Mouse (Mus musculus): Measurements from ENCODE around the gene Cdc37l1.

Gene Cdc37l1

DNA sequence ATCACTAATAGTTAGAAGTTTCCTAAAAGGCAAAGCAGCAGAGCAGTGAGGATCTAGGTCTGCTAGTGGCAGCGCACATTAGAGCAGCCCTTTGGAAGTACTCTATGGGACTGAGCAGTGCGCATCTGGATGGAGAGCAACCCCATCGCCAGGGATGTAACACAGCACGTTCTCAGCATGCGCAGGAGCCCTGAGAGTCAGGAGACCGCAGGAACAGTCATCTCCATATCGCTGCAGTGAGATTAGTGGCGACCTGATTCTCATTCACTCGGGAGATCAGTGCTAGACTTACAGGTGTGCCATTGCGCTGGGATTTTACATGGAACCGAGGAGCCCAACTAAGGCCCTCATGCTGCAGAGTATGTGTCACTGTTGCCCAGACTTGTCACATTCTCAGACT, 18.9 kb downstream of the Cdc37l1 start:
- DNase-seq: no peak

DNA sequence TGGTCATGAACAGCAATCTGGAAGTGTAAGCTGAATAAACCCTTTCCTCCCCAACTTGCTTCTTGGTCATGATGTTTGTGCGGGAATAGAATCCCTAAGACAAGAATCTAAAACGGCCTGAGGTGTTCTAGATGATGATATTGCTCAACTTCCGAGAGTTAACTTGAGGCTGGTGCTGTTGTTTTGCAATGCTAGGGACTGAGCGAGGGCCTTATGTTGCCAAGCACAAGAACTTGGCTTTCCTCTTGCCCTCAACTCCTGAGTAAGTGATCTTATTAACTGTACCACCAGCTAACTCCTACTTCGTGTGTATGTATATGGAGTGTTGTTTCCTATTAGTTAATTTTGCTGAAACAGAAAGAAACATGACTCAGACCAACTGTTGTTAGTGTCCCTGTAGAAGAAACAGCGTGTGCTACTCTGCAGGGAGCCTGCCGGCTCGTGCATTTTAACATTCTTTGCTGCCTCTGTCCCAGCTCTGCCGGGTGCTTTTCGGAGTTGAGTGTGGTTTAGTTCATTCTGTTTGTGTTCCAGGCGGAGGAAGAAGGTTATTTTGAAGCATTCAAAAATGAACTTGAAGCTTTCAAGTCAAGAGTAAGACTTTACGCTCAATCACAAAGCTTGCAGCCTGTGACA, 21.3 kb downstream of the Cdc37l1 start:
- no peak for DNase-seq

DNA sequence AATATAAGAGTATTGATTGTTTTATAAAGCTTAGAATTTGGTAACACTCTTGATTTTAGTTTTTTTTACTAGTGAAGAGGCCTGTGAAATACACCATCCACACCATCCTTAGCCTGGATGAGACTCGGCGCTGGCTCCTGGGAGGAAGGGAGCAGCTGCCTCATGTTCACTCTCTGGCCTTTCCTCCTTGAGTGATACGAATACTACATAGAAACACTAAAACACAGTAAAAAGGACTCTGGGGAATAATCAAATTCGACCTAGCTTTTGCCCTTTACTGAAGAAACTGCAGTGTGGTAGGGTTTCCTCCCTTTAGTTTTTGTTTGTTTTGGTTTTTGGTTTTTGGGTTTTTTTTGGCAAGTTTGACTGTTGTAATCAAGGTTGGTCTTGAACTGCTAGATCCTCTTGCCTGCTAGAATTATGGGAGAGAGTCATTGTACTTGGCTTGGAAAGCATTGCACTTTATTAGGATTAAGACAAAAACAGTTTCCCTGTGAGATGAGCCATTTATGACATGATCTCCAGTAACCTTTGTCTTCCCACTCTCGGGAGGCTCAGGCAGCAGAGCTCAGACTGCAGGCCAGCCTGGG, 24.4 kb downstream of the Cdc37l1 start:
- DNase-seq: no peak

DNA sequence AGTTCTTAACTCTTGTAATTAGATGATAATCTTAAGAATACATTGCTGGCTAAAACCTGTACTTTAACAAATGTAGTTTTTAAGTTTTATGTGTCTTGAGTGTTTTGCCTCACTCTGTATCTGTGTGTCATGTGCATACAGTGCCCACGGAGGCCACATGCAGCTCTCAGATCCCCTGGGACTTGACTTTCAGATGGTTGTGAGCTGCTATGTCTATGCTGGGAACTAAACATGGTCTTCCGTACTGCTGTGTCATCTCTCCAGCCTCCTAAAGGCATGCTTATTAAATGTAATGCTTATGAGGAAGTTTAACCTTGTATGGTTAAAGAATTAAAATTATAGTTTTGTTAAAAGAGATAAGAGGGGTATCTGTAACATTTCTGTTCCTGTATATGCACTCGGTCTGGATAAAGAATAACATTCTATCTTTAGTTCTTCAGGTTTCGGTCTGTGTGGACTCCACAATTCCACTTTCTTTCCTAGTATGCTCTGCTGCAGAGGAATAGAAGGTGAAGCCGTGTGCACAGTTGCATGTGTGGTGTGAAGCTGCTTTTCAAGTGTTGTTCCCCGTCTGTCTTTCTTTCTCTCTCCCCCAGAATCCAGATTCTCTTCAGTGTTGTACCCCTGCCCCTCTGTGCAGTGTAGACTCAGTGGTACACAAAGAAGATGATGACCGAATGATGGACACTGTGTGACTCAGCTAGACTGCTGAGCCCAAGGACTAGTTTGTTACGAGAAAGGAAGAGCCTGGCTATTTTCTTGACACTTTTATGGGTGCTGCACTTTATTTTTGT, 25.5 kb downstream of the Cdc37l1 start:
- no peak for DNase-seq

DNA sequence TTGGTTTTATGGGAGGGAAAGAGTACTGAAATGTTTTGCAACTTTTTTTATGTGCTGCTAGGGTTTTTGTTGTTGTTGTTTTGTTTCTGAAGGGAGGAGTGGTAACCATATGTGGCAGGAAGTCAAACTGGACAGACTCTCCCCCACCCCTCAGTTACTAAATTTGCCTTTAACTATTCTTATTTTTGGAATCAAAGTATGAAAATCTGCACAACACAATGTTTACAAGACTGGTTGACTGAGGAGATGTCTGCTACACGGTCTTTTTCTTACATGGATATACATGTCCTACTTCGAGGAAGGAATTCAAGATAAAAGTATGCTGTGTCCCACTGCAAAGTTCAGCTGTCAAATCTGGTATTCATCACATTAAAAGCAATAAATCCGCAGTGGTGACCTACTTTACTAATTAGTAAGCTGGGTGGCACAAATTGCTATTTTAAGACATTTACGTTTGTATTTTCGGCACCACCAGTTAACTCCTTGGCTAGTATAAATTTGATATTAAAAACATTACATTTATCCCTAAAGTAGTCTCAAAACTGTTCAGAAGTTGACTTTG, 26.1 kb downstream of the Cdc37l1 start:
- no peak for DNase-seq

DNA sequence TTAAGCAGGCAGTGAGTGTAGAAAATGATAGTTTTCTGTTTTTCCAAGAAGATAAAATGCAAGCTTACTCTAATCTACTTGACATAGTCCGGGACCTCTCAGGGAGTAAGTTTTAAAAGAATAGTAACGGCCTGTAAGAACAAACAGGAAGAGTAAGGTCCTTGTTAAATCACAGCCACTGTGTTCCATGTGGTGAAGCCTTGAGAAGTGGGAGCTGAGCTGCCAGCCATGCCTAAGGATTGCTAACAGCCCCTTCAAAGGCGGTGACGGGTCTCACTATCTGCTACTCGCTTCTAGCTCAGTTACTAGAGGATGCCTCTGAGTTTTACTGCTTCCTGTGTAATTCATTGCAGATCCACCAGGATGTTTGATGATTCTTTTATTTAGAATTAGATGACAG, 26.6 kb downstream of the Cdc37l1 start:
- no peak for DNase-seq

DNA sequence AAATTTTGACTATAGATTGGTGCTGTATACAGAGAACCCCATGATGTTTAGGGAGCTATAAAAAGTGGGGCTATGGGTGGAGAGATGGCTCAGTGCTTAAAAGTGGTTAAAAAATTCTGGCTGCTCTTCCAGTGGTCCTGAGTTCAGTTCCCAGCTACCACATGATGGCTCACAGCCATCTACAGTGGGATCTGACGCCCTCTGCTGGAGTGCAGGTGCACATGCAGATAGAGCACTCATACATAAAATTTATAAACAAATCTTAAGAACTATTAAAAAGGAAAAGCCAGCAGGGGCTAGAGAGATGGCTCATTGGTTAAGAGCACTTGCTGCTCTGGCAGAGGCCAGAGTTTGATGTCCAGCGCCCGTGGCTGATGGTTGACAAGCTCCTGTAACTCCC, 29.5 kb downstream of the Cdc37l1 start:
- DNase-seq: no peak

DNA sequence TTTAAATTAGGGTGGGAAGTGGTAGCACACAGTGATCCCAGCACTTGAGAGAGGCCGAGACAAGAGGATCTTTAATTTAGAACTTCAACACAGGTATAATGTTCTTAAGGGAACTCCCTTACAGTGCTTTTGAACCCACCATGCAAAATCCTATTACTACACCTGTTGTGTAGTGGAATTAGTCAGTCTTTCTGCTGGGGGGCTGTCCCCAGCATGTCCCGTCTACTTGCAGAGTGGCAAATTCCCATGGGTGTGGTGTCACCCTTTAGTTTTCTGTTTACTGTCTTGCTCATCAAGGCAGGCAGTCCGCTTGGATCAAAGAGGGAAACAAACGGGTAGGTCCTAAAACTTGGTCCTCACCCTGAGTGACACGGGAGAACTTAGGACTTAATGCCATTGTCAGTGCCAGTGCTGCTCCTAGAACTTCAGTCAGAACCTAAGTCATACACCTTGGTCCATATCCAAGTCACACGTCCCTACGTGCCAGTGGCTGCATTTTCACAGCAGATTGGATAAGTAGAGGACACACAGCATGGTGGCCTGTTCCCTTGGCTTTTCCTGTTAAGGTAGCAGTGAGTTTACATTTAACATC, 31.7 kb downstream of the Cdc37l1 start:
- DNase-seq: no peak

DNA sequence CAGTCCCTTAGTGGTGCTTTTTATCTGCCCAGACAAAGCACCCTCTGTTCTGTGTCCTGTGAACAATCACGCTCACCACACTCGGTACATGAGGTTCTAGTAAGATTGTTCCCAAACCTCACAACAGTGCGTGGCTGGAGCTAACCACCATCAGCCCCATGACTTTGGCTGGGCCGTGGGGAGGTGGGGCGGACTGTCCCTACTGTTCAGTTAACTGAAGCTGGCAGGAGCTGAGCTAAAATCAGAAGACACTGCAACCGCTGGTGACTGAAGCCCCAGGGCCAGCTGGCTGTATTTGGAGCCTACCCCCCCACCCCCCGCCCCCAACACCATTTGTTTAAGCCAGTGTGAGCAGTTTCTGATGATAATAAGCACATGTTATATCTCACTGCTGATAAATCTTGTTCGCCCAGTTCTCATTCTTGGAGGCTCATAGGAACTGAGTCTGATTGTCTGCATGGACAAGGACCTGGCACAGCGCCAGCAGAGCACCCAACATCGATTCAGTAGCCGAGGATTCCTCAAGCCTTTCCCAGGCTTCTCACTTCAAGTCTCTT, 34.3 kb downstream of the Cdc37l1 start:
- DNase-seq: no peak

DNA sequence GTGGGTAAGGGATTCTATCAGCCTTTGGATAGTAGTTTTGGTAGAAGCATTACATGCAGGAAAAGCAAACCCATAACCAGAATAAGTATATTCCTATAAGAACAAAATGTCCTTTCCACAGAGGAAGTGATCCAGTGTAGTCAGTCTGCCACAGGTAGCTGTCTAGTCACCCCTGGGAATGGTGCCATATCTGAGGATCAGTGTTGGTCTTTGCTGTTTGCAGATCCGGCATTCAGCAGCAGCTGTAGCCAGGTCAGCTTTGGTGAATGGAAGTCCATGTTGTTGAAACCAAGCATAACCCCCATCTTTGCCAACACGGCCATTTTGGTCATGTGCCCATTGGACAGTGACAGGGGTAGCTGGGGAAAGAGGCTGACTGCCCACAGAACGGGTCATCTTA, 41.6 kb downstream of the Cdc37l1 start:
- no peak for DNase-seq

DNA sequence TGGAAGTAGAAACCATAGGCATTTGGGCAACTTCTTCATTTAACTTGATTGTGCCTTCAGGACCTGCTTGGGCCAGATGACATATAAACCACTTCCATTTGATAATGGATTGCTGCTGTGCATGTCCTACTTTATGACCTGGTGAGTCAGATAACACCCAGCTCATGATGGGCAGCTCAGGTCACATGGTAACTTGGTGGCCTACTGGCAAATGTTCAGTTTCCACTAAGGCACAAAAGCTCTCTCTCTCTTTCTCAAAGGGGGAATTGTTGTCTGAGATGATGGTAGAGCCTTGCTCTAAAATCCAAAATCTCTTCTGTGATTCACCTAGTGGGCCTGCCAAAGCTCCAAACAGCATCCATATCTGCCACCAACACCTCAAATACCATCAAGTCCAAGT, 42.5 kb downstream of the Cdc37l1 start:
- no peak for DNase-seq

DNA sequence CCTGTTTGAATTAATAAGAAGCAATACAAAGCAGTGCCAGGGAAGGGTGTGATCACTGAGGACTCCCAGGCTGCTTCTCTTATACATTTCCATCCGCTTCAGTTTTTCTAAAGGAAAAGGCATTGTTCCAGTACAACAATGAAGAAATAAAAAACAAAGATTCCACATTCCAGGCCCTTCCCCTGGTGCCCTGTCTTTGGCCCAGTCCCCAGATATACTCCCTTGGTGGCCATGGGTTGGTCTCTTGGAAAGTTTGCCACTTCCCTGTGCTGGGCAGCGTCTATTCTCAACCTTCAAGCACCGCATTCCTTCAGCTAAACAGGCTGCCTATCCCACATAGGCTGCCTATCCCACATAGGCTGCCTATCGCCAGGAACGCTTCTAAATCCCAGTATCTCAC, 46.9 kb downstream of the Cdc37l1 start:
- DNase-seq: no peak

DNA sequence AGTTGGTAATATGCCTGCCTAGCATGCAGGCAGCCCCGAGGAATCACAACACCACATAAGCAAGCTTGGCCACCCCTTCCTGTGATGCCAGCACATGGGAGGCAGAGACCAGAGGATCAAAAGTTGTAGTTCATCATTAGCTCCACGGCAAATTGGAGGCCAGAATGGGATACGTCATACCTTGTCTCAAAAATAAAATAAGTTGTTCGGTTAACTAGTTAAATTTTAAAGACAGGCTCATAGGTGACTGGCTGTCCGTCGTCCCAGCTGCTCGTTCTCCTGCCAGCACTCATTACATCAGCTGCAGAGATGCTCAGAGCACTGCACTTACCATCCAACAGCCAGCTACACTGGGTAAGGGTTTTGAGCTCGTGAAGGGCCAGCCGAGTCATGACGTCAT, 47.4 kb downstream of the Cdc37l1 start:
- no peak for DNase-seq

DNA sequence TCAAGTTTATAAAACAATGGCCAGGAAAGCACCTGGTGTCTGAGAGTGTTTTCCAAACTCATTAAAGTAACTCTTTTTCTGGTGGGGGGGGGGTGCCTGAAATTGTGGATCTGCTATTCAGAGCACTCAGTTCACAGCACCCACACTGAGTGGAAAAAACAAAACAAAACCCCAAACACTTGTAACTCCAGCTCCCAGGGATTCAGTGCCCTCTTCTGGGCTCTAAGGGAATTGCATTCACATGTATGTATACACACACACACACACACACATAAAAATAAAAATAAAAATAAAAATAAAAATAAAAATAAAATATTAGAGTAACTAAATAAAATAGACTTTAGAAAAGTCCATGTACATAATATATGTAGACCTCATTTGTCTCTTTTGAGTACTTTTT, 49.2 kb downstream of the Cdc37l1 start:
- no peak for DNase-seq

DNA sequence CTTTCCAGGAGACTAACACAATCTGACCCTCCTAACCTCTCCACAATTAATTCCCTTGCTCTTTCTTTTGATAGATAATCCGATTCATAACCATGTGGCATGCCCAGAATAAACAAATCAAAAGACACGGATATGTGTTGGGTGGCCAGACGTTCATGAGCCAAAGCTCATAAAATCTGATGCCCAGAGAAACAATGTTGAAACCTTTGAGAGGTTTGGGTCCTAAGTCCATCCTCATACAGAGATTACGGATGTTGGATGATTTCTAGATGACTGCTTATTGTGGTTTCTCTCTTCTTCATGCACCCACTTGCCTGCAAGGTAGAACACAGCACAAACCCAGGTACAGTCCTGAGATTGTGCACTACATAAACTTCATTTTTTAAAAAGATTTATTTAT, 50.1 kb downstream of the Cdc37l1 start:
- no peak for DNase-seq

DNA sequence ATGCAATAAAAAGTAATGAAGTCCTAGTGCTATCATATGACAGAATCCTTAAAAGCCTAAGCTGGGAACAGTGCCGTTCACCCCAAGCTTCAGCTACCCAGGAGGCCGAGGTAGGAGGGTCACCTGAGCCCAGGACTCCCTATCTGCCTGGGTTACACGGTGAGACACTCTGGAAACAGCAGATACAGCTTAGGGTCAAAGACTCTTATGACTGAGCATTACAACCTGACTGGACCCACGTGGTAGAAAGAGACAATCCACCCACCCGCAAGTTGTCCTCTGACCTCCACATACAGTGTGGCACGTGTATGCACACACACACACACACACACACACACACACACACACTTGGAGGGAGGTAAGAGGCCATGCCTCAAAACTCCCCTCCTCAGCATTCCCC, 52.0 kb downstream of the Cdc37l1 start:
- DNase-seq: no peak

DNA sequence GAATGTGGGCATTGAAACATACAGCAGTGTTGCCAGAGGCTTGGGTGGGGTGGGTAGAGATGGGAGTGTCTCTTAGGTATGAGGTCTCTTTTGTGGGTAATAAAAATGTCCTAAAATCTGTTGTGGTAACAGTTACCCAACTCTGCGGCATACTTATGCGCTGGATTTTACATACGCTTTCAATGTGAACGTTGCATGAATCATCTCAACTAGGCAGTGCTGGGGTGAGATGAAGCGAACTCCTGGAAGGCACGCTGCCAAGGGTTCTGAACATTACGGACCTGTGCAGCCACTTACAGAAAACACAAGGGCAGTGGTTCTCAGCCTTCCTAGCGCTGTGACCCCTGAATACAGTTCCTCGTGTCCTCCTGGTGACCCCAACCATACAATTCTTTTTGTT, 52.5 kb downstream of the Cdc37l1 start:
- DNase-seq: no peak

DNA sequence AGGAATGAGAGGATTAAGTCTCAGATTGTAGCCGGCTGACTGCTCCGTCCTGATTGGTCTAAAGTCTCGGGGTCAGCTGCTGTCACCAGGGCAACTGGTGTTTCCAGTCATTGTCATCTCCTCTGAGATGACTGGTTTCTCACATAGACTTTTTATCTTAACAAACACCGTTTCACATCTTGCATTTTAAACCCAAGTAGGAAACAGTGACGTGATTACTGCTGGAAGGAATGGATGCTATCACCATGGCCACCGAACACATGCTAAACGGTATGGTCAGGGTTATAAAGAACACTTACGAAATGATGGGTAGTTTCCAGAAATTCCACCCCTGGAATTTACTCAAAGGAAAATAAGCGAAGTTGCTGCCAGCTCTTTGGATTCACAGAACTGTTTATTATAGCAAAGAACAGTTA, 54.2 kb downstream of the Cdc37l1 start:
- DNase-seq: no peak

DNA sequence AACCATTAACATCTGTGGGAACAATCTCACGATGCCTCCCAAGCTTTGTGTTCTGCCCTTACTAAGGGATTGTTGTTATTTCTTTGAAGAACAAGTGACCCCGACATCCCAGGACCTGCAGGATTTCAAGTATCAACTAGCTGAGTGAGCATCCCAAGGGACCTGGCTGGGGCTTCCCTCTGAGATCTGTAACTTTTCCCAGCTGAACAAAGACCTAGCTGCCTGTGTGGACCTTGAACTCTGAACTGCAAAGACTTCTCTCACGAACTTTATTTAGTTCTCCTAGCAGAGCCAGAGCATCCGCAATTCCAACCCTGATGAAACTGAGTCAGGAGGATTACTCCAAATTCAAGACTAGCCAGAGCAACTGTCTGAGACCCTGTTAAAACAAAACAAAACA, 55.2 kb downstream of the Cdc37l1 start:
- no peak for DNase-seq

DNA sequence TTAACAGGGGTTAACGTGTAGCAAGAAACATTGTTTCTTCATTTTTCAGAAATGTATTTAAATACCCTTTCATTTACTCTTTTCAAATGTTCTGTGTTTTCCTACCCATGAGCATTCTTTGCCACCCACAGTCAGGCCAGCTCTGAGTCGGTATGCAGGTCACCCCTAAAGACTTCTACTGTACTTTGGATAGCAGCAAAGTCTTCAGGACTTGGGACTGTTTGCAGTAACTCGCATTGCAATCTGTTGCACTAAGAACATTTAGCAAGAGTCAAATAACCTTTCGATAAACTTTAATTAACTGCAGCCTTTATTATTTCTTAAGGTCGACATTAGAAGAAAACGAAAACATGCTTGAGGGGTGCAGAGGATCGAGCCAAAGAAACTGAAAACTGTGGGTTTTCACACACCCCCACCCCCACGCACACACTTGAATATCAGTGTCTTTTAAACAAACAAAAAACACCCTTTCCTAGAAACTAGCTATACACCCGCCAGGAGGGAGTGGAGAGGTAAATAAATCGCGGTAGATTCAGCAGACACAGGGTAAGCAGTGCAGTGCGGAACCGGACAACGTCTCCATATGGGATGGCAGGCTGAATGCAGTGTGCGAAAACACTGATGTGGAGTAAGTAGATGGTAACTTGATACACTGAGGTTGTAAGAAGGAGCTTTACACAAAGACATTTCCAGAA, 56.0 kb downstream of the Cdc37l1 start:
- DNase-seq: no peak

DNA sequence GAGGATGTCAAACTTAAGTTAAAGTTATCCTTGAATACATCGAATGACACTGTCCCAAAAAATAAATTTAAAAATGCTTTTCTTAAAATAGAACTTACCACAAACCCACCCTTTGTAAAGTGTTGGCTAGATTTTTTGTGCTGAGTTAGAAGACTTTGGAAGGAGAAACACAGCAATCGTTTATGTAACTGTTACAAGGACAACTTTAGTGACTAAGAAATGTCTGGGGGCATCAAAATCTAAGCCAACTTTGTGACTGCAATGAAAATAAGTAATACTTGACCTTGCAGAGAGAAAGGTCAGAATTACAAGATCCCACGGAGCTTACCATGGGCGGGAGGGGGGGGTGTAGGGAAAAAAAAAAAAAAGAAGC, 56.8 kb downstream of the Cdc37l1 start:
- DNase-seq: no peak

DNA sequence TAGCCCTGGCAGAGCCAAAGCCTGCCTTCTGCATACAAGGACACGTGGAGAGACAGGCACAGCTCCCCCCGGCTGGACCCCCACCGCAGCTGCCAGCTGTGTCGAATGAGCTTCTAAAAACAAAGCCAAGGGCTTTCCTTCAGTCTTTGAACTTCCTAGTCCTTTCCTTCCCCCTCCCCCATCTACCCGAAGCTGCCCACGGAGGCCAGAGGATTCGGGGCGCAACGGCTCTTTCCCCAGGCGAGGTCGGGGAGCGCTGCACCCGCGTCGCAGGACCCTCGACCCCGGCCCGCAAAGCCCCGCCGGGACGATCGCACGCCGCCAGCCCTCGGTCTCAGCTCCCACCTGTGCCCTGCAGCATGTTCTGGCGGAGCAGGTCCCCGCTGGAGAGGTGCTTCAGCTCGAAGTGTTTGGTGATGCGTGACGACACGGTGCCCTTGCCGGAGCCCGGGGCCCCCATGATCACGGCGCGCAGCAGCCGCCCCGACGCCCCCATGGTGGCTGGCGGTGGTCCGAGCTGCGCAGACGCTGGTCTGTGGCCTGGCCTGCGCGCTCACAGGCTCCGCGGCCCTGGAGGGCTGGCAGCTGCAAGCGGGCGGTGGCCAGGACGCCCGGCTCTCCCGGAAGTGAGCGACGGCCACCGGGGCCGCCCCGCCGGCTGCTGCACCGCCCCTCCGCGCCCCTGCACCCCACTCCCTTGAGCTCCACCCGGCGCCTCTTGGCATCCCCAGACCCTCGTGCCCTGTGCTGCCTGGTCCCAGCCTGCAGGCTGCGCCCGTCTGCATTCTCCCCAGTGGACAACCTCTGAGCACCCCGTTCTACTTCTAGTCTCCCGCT, 57.4 kb downstream of the Cdc37l1 start, which contains the start of gene Ak3:
Gene Ak3, minus strand, starts transcription at position 628 of the 837 bp plus-strand sequence.
- peak; percentile 78 for DNase-seq
